Mouse (Mus musculus) testis, adult 10 weeks (tissue): Measurements from ENCODE around the gene Ptges3. TPM values are rescaled to one million over a fixed set of nuclear protein-coding genes. Genes with fewer than 3 reads are reported as not detected.

Source experiments
- polyA plus RNA-seq: library from polyadenylated mRNA; stranded (reverse); fragments of 350-450 nt; fragmentation: Illumina TruSeq; extraction: RNeasy Lipid Tissue Mini Kit (QIAGEN cat#74804); gene quantifications from one replicate; pipeline ENCODE4 v1.2.3, GENCODE M21; 2014; ENCODE audit warnings: low read depth, low replicate concordance

Ptges3 gene
- polyA plus RNA-seq = 541 TPM

GRCm38 (mm10) chr10:128058601-128059151 is at the start of gene Ptges3:
Ptges3 (plus strand) TSS chr10:128058954.

GRCm38 (mm10) chr10:128015068-128015934 is 43.5 kb upstream of the Ptges3 start, which contains the start of gene Prim1:
Prim1 (plus strand) TSS chr10:128015168.

GRCm38 (mm10) chr10:128082880-128083421 is 24.2 kb downstream of the Ptges3 start, which contains the start of gene Atp5b:
Atp5b (plus strand) TSS chr10:128083273.

GRCm38 (mm10) chr10:128091564-128092505 is 33.1 kb downstream of the Ptges3 start, which contains the start of gene Baz2a:
Baz2a (plus strand) TSS chr10:128091577.

Other genes with a start within 250 kb of the Ptges3 start
- not detected for gene Rdh19, start 209.0 kb upstream of the Ptges3 start, polyA plus RNA-seq
- not detected for gene Rdh16f2, start 192.5 kb upstream of the Ptges3 start, polyA plus RNA-seq
- gene Rdh7, start 170.1 kb upstream of the Ptges3 start, polyA plus RNA-seq = not detected
- gene Sdr9c7, start 160.4 kb upstream of the Ptges3 start, polyA plus RNA-seq = 0.69 TPM
- not detected for gene Hsd17b6, start 51.3 kb upstream of the Ptges3 start, polyA plus RNA-seq
- 23.5 TPM for gene Prim1, start 43.8 kb upstream of the Ptges3 start, polyA plus RNA-seq
- 988 TPM for gene Naca, start 23.4 kb upstream of the Ptges3 start, polyA plus RNA-seq
- gene Atp5b, start 24.3 kb downstream of the Ptges3 start, polyA plus RNA-seq = 333 TPM
- 58.1 TPM for gene Baz2a, start 32.6 kb downstream of the Ptges3 start, polyA plus RNA-seq
- 5.9 TPM for gene Rbms2, start 121.3 kb downstream of the Ptges3 start, polyA plus RNA-seq
- 0.53 TPM for gene Gls2, start 135.5 kb downstream of the Ptges3 start, polyA plus RNA-seq
- gene Spryd4, start 152.9 kb downstream of the Ptges3 start, polyA plus RNA-seq = 3.3 TPM
- not detected for gene Mip, start 166.9 kb downstream of the Ptges3 start, polyA plus RNA-seq
- gene Timeless, start 173.1 kb downstream of the Ptges3 start, polyA plus RNA-seq = 2.2 TPM
- gene Apon, start 195.1 kb downstream of the Ptges3 start, polyA plus RNA-seq = not detected
- gene Apof, start 209.7 kb downstream of the Ptges3 start, polyA plus RNA-seq = 0.34 TPM
- 1.8 TPM for gene Stat2, start 211.6 kb downstream of the Ptges3 start, polyA plus RNA-seq
- gene Il23a, start 239.8 kb downstream of the Ptges3 start, polyA plus RNA-seq = 0.36 TPM
- gene Pan2, start 244.4 kb downstream of the Ptges3 start, polyA plus RNA-seq = 10.8 TPM